Mouse (Mus musculus): Measurements from ENCODE around the gene Apba2. TPM values are rescaled to one million over a fixed set of nuclear protein-coding genes. Genes with fewer than 3 reads are reported as not detected.

Apba2 gene
- polyA plus RNA-seq (2015; fragmentation: Illumina TruSeq; extraction: RNeasy Lipid Tissue Mini Kit (QIAGEN cat#74804); ENCODE audit: insufficient read depth, low replicate concordance) = not detected

DNA sequence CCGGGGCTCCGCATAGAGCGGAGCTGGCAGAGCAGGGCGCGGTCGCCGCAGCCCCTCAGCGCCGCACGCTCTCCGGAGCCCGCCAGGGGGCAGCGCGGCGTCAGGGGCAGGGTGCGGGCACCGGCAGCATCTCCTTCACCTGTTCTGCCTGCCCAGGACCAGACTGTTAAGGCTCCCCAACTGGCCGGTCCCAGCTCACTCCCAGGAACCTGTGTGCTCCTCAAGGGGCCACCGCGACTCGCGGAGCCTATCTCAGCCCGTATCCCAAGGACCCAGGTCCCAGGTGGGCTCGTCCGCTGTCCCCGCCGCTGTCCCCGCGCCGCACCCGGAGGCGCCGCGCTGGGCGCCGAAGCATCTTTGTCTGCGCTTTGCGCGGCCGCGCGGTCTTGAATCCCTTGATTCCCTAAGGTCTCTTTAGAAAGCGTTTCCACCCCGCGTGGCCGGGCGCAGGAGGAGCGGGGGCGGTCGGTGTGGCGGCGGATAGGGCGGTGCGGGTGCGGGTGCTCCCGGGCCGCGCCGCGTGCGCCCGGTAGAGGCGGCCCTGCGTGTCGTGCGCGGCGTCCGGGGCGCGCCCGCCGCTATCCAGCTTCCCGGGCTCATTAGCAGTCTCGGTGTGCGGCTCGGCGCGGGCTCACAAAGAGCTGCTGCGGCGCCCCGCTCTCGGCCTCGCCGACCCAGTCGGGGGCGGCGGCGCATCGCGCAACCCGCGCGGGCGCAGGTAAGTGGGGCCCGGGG, at the start of gene Apba2:
TSS of gene Apba2 (plus strand) at position 171 of the 735 bp plus-strand sequence.

Other genes starting within 250 kb of the Apba2 start
- 11.0 TPM for gene Mtmr10, start 214.1 kb upstream of the Apba2 start, polyA plus RNA-seq (2015; fragmentation: Illumina TruSeq; extraction: RNeasy Lipid Tissue Mini Kit (QIAGEN cat#74804); ENCODE audit: insufficient read depth, low replicate concordance)
- 4.0 TPM for gene Fan1, start 127.6 kb upstream of the Apba2 start, polyA plus RNA-seq (2015; fragmentation: Illumina TruSeq; extraction: RNeasy Lipid Tissue Mini Kit (QIAGEN cat#74804); ENCODE audit: insufficient read depth, low replicate concordance)
- gene Mphosph10, start 109.4 kb upstream of the Apba2 start, polyA plus RNA-seq (2015; fragmentation: Illumina TruSeq; extraction: RNeasy Lipid Tissue Mini Kit (QIAGEN cat#74804); ENCODE audit: insufficient read depth, low replicate concordance) = 59.7 TPM
- gene Mcee, start 109.1 kb upstream of the Apba2 start, polyA plus RNA-seq (2015; fragmentation: Illumina TruSeq; extraction: RNeasy Lipid Tissue Mini Kit (QIAGEN cat#74804); ENCODE audit: insufficient read depth, low replicate concordance) = 28.7 TPM